Mouse (Mus musculus): Measurements from ENCODE around the gene Etfdh.
A peak's percentile ranks its signal among the peaks of the same experiment; 100 is the strongest.
"Not testable (repeated sequence)": the region's sequence is repeated elsewhere in the genome, so short reads cannot be mapped to it uniquely, and the experiment has no call there.

Etfdh gene

GRCm38 (mm10) chr3:79577606-79578005, 51.7 kb downstream of the Etfdh start:
- no peak for DNase-seq (ENCODE audit: inconsistent age in 2 of 2, low spot score in 1 of 2)

GRCm38 (mm10) chr3:79576865-79577264, 52.4 kb downstream of the Etfdh start:
- no peak for DNase-seq (ENCODE audit: inconsistent age in 2 of 2, low spot score in 1 of 2)

GRCm38 (mm10) chr3:79576468-79576816, 52.9 kb downstream of the Etfdh start:
- no peak for DNase-seq (ENCODE audit: inconsistent age in 2 of 2, low spot score in 1 of 2)

- DNase-seq (ENCODE audit: inconsistent age in 2 of 2, low spot score in 1 of 2): no peak
These were observed 53.5 kb downstream of the Etfdh start for GRCm38 (mm10) chr3:79575576-79576467.

GRCm38 (mm10) chr3:79574336-79574735, 55.0 kb downstream of the Etfdh start:
- no peak for DNase-seq (ENCODE audit: inconsistent age in 2 of 2, low spot score in 1 of 2)

- not testable (repeated sequence) for DNase-seq (ENCODE audit: inconsistent age in 2 of 2, low spot score in 1 of 2)
These were observed 55.9 kb downstream of the Etfdh start for GRCm38 (mm10) chr3:79573376-79573775.

- DNase-seq (ENCODE audit: inconsistent age in 2 of 2, low spot score in 1 of 2): no peak
These were observed 56.9 kb downstream of the Etfdh start for GRCm38 (mm10) chr3:79572399-79572798.

GRCm38 (mm10) chr3:79569351-79569681, 60.0 kb downstream of the Etfdh start:
- DNase-seq (ENCODE audit: inconsistent age in 2 of 2, low spot score in 1 of 2): no peak

- no peak for DNase-seq (ENCODE audit: inconsistent age in 2 of 2, low spot score in 1 of 2)
These were observed 60.5 kb downstream of the Etfdh start for GRCm38 (mm10) chr3:79568629-79569350.

- peak; percentile 93 to 98 for DNase-seq (ENCODE audit: inconsistent age in 2 of 2, low spot score in 1 of 2)
These were observed 61.5 kb downstream of the Etfdh start, which contains the start of gene Fnip2 for GRCm38 (mm10) chr3:79567703-79568362. Fnip2 (minus strand) TSS chr3:79567796.

GRCm38 (mm10) chr3:79566716-79567691, 62.3 kb downstream of the Etfdh start:
- DNase-seq (ENCODE audit: inconsistent age in 2 of 2, low spot score in 1 of 2): peak; percentile 27 to 68

GRCm38 (mm10) chr3:79564875-79565606, 64.3 kb downstream of the Etfdh start:
- no peak for DNase-seq (ENCODE audit: inconsistent age in 2 of 2, low spot score in 1 of 2)

- no peak for DNase-seq (ENCODE audit: inconsistent age in 2 of 2, low spot score in 1 of 2)
These were observed 65.8 kb downstream of the Etfdh start for GRCm38 (mm10) chr3:79563511-79563910.

- no peak for DNase-seq (ENCODE audit: inconsistent age in 2 of 2, low spot score in 1 of 2)
These were observed 67.2 kb downstream of the Etfdh start for GRCm38 (mm10) chr3:79561784-79562715.

- no peak for DNase-seq (ENCODE audit: inconsistent age in 2 of 2, low spot score in 1 of 2)
These were observed 68.7 kb downstream of the Etfdh start for GRCm38 (mm10) chr3:79560555-79560954.

GRCm38 (mm10) chr3:79559773-79560045, 69.6 kb downstream of the Etfdh start:
- no peak for DNase-seq (ENCODE audit: inconsistent age in 2 of 2, low spot score in 1 of 2)

GRCm38 (mm10) chr3:79559021-79559772, 70.1 kb downstream of the Etfdh start:
- DNase-seq (ENCODE audit: inconsistent age in 2 of 2, low spot score in 1 of 2): peak; percentile 29 to 63

- no peak for DNase-seq (ENCODE audit: inconsistent age in 2 of 2, low spot score in 1 of 2)
These were observed 74.2 kb downstream of the Etfdh start for GRCm38 (mm10) chr3:79555061-79555460.

Measured in adrenal gland, adult (tissue).